7 mouse cellular contexts compared by ENCODE assay signal in the genomic region with DNA sequence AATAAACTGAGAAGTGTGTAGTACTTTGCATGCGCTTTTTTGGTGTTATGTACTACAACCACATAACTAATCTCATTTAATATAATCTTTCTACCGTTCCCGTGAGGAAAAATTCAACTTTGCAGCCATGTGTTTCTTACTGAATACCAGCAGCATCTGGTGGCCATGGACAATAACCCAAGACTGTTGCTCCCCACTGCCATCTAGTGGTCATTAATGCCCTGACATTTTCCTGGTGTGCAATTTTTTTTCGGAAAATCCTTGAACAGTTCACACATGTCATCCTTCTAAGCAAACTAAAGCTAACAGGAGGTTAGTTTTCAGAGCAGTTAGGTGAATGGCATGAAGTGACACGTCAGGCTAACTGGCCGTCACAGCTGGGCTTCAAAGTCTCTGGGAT.
DNase-seq lines count a peak whose midpoint lies in the region; ATAC-seq and TF ChIP-seq lines count a peak whose summit lies in the region.

No protein-coding gene starts in this region.

- H3K4me3 ChIP-seq in ES-E14 (ENCODE audit: insufficient read depth in 1 of 2, low read depth in 1 of 2, low read length in 2 of 2, poor library complexity in 1 of 2, severe bottlenecking in 1 of 2) = no peak overlapping the region
- no peak overlapping the region for H3K4me3 ChIP-seq in embryonic facial prominence, embryonic 10.5 days
- no peak overlapping the region for H3K4me3 ChIP-seq in midbrain, postnatal 0 days (ENCODE audit: low read depth, low read length)

- H3K9ac ChIP-seq in ES-E14 (ENCODE audit: insufficient read depth, low read depth, low read length, poor library complexity, severe bottlenecking) = no peak overlapping the region
- no peak overlapping the region for H3K9ac ChIP-seq in midbrain, postnatal 0 days (replicated peaks; ENCODE audit: low read length, poor library complexity, severe bottlenecking)

- H3K27ac ChIP-seq in ES-E14 (ENCODE audit: insufficient read depth, low read depth, low read length, poor library complexity, severe bottlenecking) = no peak overlapping the region
- no peak overlapping the region for H3K27ac ChIP-seq in embryonic facial prominence, embryonic 10.5 days (replicated peaks)
- H3K27ac ChIP-seq in midbrain, postnatal 0 days (ENCODE audit: low read depth, low read length) = no peak overlapping the region

- WGBS in embryonic facial prominence, embryonic 10.5 days = 62% methylated on average over 6 of the region's 6 CpGs
- WGBS in midbrain, postnatal 0 days = 57% methylated on average over 6 of the region's 6 CpGs

- H3K36me3 ChIP-seq in ES-E14 (ENCODE audit: control insufficient read depth, insufficient read depth, low read length, poor library complexity, severe bottlenecking) = no peaks in the 10 kb centered on the region
- H3K36me3 ChIP-seq in embryonic facial prominence, embryonic 10.5 days (replicated peaks) = no peaks in the 10 kb centered on the region
- no peaks in the 10 kb centered on the region for H3K36me3 ChIP-seq in midbrain, postnatal 0 days (ENCODE audit: insufficient read depth, low read length)

- TF ChIP-seq CTCF in midbrain, postnatal 0 days (IDR thresholded peaks at IDR 0.05) = peak; percentile 89

- no peaks in the 10 kb centered on the region for H3K4me1 ChIP-seq in ES-E14 (ENCODE audit: control insufficient read depth in 2 of 2, insufficient read depth in 2 of 2, low read length in 2 of 2, poor library complexity in 1 of 2)
- H3K4me1 ChIP-seq in embryonic facial prominence, embryonic 10.5 days = no peaks in the 10 kb centered on the region
- H3K4me1 ChIP-seq in midbrain, postnatal 0 days (ENCODE audit: insufficient read depth, low read length) = no peaks in the 10 kb centered on the region

- no peaks in the 10 kb centered on the region for H3K27me3 ChIP-seq in embryonic facial prominence, embryonic 10.5 days (replicated peaks; ENCODE audit: low read depth, poor library complexity, severe bottlenecking)
- H3K27me3 ChIP-seq in midbrain, postnatal 0 days (ENCODE audit: insufficient read depth, low read length) = no peaks in the 10 kb centered on the region

- no peaks in the 10 kb centered on the region for H3K9me3 ChIP-seq in ES-E14 (ENCODE audit: control insufficient read depth, insufficient read depth, low read depth, low read length)
- H3K9me3 ChIP-seq in embryonic facial prominence, embryonic 10.5 days = no peaks in the 10 kb centered on the region
- H3K9me3 ChIP-seq in midbrain, postnatal 0 days (ENCODE audit: low read length) = no peaks in the 10 kb centered on the region

- in situ Hi-C loops in ES-E14 (cut with MboI; ENCODE audit: low sequenced_read_pairs in 2 of 2, unreplicated experiment in 2 of 2) = no loop called here

- H3K4me2 ChIP-seq in midbrain, postnatal 0 days (ENCODE audit: low read depth, low read length, poor library complexity, severe bottlenecking) = no peak overlapping the region

- no peak for ATAC-seq in midbrain, postnatal 0 days (ENCODE audit: low FRiP score)

- DNase-seq in kidney, postnatal 14 days = peak; percentile 6
- DNase-seq in kidney, adult 11 months = no peak
- DNase-seq in A20 (ENCODE audit: low read depth, low spot score) = peak; percentile 36
- DNase-seq in ES-E14 (ENCODE audit: low read depth, low spot score) = peak; percentile 40
- peak; percentile 42 for DNase-seq in embryonic facial prominence, embryonic 10.5 days (ENCODE audit: low spot score)
- peak; percentile 67 for DNase-seq in midbrain, postnatal 0 days (ENCODE audit: low spot score)
- DNase-seq in thymus, postnatal 25 days = no peak

TF ChIP-seq in ES-E14, 5 proteins besides CTCF, POLR2A, EP300 and RAD21:
- TF ChIP-seq ZNF384 (IDR thresholded peaks at IDR 0.05; ENCODE audit: low read depth, low read length) = peak; percentile 51; the same call in 1 of the 2 replicates
- no peak for TF ChIP-seq CHD2 (IDR thresholded peaks at IDR 0.05; ENCODE audit: low read depth, low read length)

Comparison
In these comparisons a context has a peak if more than half of its experiments do, and no peak if none do; other contexts are left out.
1. DNase-seq: peak in kidney, postnatal 14 days (single experiment), A20 (single experiment), ES-E14 (single experiment), embryonic facial prominence, embryonic 10.5 days (single experiment) and midbrain, postnatal 0 days (single experiment); none in kidney, adult 11 months (single experiment) and thymus, postnatal 25 days (single experiment).